Mouse (Mus musculus): ENCODE measurements around the gene E2f8.

DNA sequence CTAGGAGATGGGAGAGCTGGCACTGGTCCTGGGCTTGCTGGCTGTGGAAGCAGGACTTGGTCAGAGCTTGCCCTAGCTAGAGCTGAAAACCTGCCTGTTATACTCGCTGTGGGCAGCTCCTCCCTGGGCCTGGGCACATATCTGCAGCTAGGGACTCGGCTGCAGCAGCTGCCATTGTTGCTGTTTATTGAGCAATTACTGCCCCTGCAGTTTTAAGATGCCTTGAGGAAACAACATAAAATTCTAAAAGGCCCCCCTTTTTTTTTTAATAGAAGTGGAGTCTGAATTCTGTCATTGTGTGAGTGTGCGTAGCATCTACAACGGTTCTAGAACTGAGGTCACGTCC is 2.8 kb upstream of the E2f8 start:
- no peak for TF ChIP-seq CTCF (IDR thresholded peaks at IDR 0.05; ENCODE audit: control insufficient read depth, insufficient read depth, insufficient replicate concordance, low read depth, low read length)
- no peak for TF ChIP-seq POLR2A (IDR thresholded peaks at IDR 0.05; ENCODE audit: control insufficient read depth, low read depth, low read length)

Data from testis, adult 2 months (tissue).